Mouse (Mus musculus): ENCODE results near the gene Csrp3. TPM values are rescaled to one million over a fixed set of nuclear protein-coding genes. Genes with fewer than 3 reads are reported as not detected.

Gene Csrp3
- polyA plus RNA-seq, 1 experiment from 2014 or later = not detected

DNA sequence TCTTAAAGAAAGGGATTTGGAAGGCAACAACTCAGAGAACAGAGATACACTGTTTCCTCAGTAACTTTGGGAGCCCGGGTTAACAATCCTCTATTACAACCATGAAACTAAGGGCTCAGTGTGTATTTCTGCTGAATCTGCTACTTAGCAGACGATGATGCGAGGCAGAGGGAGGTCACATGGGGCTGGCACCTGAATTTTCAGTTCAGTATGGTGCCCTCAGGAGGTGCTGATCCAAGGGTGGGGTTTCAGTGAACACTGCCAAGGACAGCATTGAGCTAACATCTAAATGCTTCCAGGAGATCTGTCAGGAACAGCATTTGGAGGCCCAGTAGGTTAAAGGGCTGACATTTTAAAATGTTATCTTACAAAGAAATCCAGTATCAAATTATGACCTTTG, 31.7 kb upstream of the Csrp3 start:
- H3K27ac ChIP-seq = no peak overlapping the region
- no peaks in the 10 kb centered on the region for H3K36me3 ChIP-seq (ENCODE audit: inconsistent target)
- 66% methylated on average over 3 of the region's 3 CpGs for WGBS (ENCODE audit: missing documents)
- peak overlapping the region; percentile 79; the same call in 1 of the 2 replicates for H3K4me3 ChIP-seq (ENCODE audit: inconsistent target)
- peaks cover 25% of the 10 kb centered on the region for H3K79me2 ChIP-seq (ENCODE audit: inconsistent target)

DNA sequence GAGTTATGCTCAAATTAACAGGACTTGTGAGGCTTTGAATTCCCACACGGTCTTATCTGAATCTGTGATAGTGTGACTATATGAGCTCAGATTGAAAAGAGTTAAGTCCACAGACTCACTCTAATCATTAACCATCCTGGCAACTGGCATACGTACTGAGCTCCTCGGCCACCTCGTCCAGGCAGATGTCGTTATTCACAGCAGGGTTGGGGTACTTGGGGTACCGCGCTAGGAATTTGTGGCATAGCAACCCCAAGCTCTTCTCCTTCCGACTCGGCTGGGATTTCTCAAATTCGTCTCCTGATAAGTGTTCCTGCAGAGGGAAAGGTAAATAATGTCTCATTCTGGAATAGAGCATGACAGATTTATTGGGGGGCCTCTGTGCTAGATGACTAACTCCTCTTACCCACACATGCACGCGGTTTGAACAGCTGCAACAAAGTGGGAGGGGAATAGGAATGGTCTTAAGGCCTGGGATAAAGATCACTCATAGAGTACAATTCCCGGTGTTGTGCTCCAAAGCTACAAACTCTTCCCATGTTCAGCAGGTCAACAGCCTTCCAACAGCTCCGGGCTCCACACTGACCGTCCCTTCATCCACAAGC, 30.1 kb upstream of the Csrp3 start:
- H3K36me3 ChIP-seq (ENCODE audit: inconsistent target) = peaks cover 6% of the 10 kb centered on the region; the same call in 1 of the 2 replicates
- H3K27ac ChIP-seq = no peak overlapping the region
- peaks cover 25% of the 10 kb centered on the region for H3K79me2 ChIP-seq (ENCODE audit: inconsistent target)
- no peak overlapping the region for H3K4me3 ChIP-seq (ENCODE audit: inconsistent target)
- WGBS (ENCODE audit: missing documents) = 92% methylated on average over 15 of the region's 15 CpGs

DNA sequence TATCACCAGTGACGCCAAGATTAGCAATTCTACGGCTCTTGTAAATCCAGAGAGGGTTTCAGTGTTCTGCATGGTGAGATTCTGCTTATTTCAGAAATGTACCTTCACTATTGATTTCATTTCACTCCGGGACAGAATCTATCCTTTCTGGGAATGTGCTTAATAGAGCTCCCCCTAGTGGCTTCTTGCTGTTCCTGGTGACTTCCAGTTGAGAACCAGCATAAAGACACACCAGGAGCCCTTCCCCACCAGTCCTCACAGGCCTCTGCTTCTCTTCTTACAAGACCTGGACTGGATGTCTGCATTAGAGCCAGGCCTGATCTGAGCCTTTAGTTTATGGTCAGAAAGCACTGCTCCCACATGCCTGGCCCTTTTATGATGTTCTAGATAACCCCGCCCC, 28.7 kb upstream of the Csrp3 start:
- peaks cover 25% of the 10 kb centered on the region for H3K79me2 ChIP-seq (ENCODE audit: inconsistent target)
- no peak overlapping the region for H3K4me3 ChIP-seq (ENCODE audit: inconsistent target)
- WGBS (ENCODE audit: missing documents) = 65% methylated on average over 4 of the region's 4 CpGs
- 0 out of 2 replicates have a peak overlapping the region, but pooled peaks have one; percentile 8 for H3K27ac ChIP-seq
- H3K36me3 ChIP-seq (ENCODE audit: inconsistent target) = peaks cover 18% of the 10 kb centered on the region

DNA sequence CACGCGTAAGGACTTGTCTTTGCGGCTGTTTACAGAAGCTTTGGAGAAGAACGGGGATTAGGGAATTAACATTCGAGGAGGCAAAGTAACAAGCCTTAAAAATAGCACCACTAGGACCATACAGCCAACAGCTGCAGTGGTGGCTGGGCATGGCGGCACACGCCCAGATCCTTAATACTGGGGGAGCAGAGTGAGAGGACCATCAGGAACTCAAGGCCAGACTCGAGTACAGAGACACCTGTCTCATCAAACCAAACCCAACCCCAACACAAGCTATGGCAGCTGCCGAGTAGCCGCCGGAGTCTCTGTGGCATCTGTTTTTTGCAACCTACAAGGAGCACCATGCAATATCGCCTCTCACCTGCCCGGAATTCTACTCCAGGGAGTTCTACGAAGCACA, 27.3 kb upstream of the Csrp3 start:
- Histone ChIP-seq H3K36me3 (ENCODE audit: inconsistent target) (peaks cover 19% of the 10 kb centered on the region), H3K4me3 (ENCODE audit: inconsistent target) (no peak overlapping the region), H3K27ac (no peak overlapping the region), H3K79me2 (ENCODE audit: inconsistent target) (peaks cover 20% of the 10 kb centered on the region)
- 95% methylated on average over 14 of the region's 14 CpGs for WGBS (ENCODE audit: missing documents)

DNA sequence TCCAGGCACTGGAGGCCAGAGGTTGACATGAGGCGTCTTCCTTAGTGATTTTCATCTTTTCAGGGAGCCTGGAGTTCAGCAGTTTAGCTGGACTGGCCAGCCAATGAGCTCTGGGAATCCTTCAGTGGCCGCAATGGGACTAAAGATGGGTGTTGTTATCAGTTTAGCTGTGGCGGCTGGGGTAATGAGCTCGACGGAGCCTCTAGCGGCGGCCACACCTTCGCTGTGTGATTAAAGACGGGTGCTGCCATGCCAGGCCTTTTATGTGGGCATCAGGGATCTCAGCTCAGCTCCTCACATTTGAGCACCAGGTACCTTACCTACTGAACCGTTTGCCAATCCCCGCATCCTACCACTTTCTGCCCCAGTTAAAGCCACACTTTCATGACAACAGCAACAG, 23.5 kb upstream of the Csrp3 start:
- Histone ChIP-seq H3K27ac (no peak overlapping the region), H3K4me3 (ENCODE audit: inconsistent target) (no peak overlapping the region), H3K36me3 (ENCODE audit: inconsistent target) (peaks cover 34% of the 10 kb centered on the region), H3K79me2 (ENCODE audit: inconsistent target) (no peaks in the 10 kb centered on the region)
- WGBS (ENCODE audit: missing documents) = 96% methylated on average over 11 of the region's 11 CpGs

DNA sequence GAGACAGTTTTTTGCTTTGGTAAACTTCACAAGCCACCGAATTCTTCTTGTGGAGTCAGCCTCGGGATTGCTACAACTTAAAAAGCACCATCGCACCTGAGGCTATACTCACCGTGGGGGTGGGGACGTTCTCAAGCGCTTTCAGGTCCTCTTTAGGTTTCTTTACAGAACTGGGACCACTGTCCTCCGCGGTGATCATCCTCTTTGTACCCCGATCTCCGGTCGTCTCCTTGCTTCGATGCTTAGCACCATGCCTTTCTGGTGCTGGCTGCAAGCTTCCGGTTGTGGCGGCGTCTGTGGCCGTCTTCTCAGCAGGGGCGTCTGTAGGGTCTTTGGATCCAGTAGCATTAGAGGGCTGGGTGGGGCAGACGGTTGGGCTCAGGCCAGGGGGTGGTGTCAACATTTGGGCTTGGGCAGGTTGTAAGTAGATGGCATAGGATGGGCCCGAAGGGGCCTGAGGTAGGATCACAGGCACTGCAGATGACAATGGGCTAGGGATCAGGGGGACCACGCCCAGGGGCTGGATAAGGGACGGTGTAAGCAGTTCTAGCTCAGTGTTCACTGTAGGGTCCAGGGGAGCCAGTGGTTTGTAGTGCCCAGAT, 22.8 kb upstream of the Csrp3 start:
- WGBS (ENCODE audit: missing documents) = 96% methylated on average over 21 of the region's 21 CpGs
- Histone ChIP-seq H3K79me2 (ENCODE audit: inconsistent target) (no peaks in the 10 kb centered on the region), H3K4me3 (ENCODE audit: inconsistent target) (no peak overlapping the region), H3K27ac (no peak overlapping the region), H3K36me3 (ENCODE audit: inconsistent target) (peaks cover 34% of the 10 kb centered on the region)

DNA sequence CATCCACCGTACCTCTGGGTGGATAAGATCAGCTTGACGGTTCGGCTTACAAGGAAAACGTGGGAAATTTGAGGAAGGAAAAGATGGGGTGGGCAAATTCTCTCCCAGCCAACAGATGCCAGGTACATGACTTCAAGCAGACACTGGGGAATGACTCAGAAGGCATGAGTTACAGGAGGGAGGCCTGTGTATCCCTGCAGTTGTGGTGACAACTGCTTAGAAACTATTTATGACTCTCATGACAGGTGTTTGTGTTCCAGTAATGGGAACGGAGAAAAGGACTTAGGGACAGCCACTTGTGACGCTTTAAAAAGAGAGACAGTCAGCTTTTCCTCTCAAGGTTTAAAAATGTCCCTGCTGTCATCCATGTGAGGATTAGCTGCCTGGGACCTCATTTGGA, 22.3 kb upstream of the Csrp3 start:
- Histone ChIP-seq H3K27ac (no peak overlapping the region), H3K4me3 (ENCODE audit: inconsistent target) (no peak overlapping the region), H3K79me2 (ENCODE audit: inconsistent target) (no peaks in the 10 kb centered on the region), H3K36me3 (ENCODE audit: inconsistent target) (peaks cover 34% of the 10 kb centered on the region)
- 90% methylated on average over 6 of the region's 6 CpGs for WGBS (ENCODE audit: missing documents)

DNA sequence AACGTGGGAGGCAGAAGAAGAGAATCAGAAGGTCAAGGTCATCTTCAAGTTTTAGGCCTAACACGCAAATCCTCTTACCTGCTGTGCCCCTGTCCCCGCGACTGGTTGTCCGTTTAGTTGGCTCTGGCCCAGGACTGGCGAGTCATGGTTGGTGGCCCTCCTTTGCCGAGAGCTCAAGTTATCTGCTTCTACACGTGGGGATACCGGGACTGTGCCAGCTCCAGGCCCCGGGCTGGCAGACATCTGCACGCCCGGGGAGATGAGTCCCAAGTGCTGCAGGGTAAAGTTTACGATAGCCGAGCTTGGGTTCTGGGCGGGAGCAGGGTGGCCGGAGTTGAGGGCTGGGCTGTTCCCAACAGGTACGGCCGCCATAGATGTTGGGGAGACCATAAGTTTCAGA, 19.7 kb upstream of the Csrp3 start:
- H3K79me2 ChIP-seq (ENCODE audit: inconsistent target) = no peaks in the 10 kb centered on the region
- no peak overlapping the region for H3K4me3 ChIP-seq (ENCODE audit: inconsistent target)
- no peak overlapping the region for H3K27ac ChIP-seq
- H3K36me3 ChIP-seq (ENCODE audit: inconsistent target) = peaks cover 26% of the 10 kb centered on the region
- WGBS (ENCODE audit: missing documents) = 93% methylated on average over 18 of the region's 18 CpGs

DNA sequence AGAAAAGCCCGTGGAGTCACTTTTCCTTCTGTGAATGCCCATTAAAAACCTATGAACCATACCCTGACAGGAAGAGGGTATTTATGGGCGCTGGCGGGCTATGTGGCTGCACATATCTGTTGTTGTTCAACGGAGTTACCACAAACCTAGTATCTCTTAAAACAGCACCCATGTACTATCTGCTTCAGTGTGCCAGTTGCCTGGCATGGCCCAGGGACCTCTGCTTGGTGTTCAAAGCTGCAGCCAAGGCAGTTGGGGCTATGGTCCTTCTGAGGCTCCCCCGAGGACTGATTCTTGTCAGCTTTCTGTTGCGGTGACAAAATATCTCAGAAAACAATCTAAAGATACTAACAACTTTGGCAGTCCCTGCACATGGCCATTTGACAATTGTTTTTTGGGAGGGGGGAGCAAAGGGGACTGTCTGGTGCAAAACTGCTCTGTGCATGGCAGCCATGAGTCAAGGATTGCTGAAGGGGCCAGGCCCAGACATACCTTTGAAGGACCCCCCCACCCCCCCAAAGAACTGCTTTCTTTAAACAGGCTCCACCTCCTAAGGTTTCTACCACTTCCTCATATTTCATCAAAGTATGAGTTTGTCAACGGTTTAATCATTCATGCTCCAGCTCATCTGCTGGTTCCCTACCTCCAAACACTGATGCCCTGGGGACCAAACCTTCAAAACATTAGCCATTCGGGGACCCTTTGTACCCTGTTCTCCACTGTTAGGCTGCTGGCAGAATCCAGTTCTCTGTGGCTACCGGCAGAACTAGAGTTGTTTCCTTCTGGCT, 17.0 kb upstream of the Csrp3 start:
- 55% methylated on average over 9 of the region's 9 CpGs for WGBS (ENCODE audit: missing documents)
- H3K4me3 ChIP-seq (ENCODE audit: inconsistent target) = no peak overlapping the region
- no peaks in the 10 kb centered on the region for H3K79me2 ChIP-seq (ENCODE audit: inconsistent target)
- H3K36me3 ChIP-seq (ENCODE audit: inconsistent target) = peaks cover 15% of the 10 kb centered on the region; the same call in 1 of the 2 replicates
- H3K27ac ChIP-seq = no peak overlapping the region

DNA sequence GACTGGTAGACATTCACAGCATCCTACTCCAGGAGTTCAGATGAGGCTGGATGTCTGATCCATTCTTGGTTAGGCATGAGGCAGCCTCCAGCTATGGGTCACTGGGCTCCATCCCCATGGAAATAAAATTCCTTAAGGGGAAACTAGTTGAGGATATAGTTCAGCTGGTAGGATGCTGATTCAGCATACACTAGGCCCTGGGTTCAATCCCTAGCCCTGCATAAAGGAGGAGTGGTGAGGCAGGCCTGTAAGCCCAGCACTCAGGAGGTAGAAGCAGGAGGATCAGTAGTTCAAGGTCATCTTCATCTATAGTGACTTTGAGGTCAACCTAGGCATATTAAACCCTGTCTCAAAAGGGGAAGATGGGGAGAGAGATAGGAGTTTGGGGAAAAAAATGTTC, 16.4 kb upstream of the Csrp3 start:
- H3K27ac ChIP-seq = no peak overlapping the region
- peaks cover 15% of the 10 kb centered on the region; the same call in 1 of the 2 replicates for H3K36me3 ChIP-seq (ENCODE audit: inconsistent target)
- H3K79me2 ChIP-seq (ENCODE audit: inconsistent target) = no peaks in the 10 kb centered on the region
- no peak overlapping the region for H3K4me3 ChIP-seq (ENCODE audit: inconsistent target)

DNA sequence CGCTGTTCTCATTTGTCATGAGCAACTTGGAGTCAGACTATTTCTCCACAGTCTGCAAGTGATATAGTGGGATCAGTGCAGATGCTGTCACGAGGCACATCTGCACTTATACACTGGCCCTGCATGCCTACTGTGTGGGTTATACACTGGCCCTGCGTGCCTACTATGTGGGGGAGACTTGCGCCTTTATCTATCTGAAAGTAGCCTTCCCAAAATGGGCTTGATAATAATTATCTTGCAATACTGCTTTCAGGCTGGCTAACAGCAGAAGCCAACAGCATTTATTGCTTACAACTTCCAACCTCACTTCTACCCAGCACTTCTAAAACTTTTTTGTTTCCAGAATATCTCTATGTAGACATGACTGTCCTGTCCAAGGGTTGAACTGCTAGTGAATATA, 14.0 kb upstream of the Csrp3 start:
- 92% methylated on average over 4 of the region's 4 CpGs for WGBS (ENCODE audit: missing documents)
- Histone ChIP-seq H3K36me3 (ENCODE audit: inconsistent target) (peaks cover 3% of the 10 kb centered on the region; the same call in 1 of the 2 replicates), H3K4me3 (ENCODE audit: inconsistent target) (no peak overlapping the region), H3K79me2 (ENCODE audit: inconsistent target) (no peaks in the 10 kb centered on the region), H3K27ac (no peak overlapping the region)

DNA sequence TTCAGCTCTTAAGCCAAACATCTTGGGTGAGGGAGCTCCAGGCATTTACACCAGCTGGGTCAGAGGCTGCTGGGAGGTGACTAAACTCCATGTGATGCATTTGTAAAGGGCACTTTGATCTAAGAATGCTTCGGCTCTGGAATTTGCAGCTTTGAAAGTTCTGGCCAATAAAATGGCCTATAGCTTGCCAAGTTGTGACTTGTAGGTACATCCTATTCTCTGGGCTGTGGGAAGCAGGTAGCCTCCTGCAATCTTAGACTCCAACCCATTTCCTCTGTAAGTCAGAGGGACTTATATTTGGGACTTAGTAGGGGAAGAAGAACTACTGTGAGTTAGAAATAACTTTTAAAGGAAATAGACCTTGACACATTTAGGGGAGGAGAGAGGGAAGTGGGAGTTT, 13.1 kb upstream of the Csrp3 start:
- 10% methylated on average over 1 of the region's 1 CpGs for WGBS (ENCODE audit: missing documents)
- no peak overlapping the region for H3K4me3 ChIP-seq (ENCODE audit: inconsistent target)
- H3K79me2 ChIP-seq (ENCODE audit: inconsistent target) = no peaks in the 10 kb centered on the region
- no peak overlapping the region for H3K27ac ChIP-seq
- no peaks in the 10 kb centered on the region; the same call in 1 of the 2 replicates for H3K36me3 ChIP-seq (ENCODE audit: inconsistent target)

DNA sequence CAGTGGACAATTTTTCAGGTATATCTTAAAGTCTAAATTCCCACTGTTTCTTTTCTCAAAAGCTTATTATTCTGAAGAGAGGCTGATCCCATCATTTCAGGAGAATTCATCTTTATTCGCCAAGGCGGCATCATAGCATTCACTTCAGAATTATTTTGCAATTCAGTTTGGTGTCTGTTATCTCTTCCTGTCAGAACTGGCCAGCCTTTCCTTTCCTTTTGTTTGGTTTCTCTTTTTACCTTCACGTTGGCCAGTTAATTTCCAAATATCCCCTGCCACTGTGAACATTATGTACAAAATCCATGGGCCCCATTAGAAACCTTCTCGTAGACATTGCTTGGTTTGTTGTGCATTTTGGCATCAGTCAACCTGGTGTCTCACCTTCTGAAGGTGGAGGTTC, 11.5 kb upstream of the Csrp3 start:
- no peak overlapping the region for H3K27ac ChIP-seq
- H3K79me2 ChIP-seq (ENCODE audit: inconsistent target) = no peaks in the 10 kb centered on the region
- 46% methylated on average over 4 of the region's 4 CpGs for WGBS (ENCODE audit: missing documents)
- no peak overlapping the region for H3K4me3 ChIP-seq (ENCODE audit: inconsistent target)
- no peaks in the 10 kb centered on the region for H3K36me3 ChIP-seq (ENCODE audit: inconsistent target)

DNA sequence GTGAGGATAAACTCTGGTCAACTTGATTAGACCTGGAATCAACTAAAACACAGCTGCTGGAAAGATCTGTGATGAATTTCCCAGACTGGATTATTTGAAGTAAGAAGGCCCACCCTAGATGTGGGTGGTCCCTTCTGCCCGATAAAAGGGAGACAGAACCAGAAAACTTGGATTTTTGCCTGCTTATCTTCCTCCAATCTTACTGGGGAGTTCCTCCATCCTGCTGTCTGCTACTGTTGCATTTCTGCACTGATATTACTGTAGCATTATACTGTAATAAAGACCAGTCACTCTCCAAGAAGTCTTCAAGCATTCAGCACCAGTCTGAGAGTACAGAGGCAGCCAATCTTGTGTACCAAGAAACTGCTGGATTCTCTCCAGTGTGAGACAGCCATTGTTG, 10.4 kb upstream of the Csrp3 start:
- no peak overlapping the region for H3K4me3 ChIP-seq (ENCODE audit: inconsistent target)
- H3K27ac ChIP-seq = no peak overlapping the region
- H3K36me3 ChIP-seq (ENCODE audit: inconsistent target) = no peaks in the 10 kb centered on the region
- H3K79me2 ChIP-seq (ENCODE audit: inconsistent target) = no peaks in the 10 kb centered on the region
- 44% methylated on average over 1 of the region's 1 CpGs for WGBS (ENCODE audit: missing documents)

DNA sequence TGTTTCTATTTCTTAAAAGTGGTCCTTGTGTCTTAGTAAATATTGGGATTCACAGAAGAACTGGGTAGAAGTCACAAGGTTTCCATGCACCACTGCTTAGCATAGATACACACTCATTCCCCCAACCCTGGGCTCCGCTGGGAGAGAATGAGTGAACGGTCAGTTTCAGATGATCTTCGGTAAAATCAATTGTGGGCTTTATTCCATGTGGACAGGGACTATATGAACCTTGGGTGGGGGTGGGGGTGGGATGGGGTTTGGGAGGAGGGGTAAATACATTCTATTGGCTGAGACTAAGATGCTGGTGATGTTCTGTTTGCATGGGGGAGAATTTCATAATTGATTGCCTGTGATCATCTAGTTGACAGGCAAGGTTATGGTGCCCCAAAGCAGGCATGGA, 7.6 kb upstream of the Csrp3 start:
- Histone ChIP-seq H3K36me3 (ENCODE audit: inconsistent target) (no peaks in the 10 kb centered on the region), H3K4me3 (ENCODE audit: inconsistent target) (no peak overlapping the region), H3K79me2 (ENCODE audit: inconsistent target) (no peaks in the 10 kb centered on the region), H3K27ac (no peak overlapping the region)
- WGBS (ENCODE audit: missing documents) = 100% methylated on average over 3 of the region's 3 CpGs

All from macrophage (primary cell).